Mouse (Mus musculus) CH12.LX (cell line): ENCODE measurements around the gene Rsph6a. TPM values are rescaled to one million over a fixed set of nuclear protein-coding genes. Genes with fewer than 3 reads are reported as not detected.

Source experiments
- DNase-seq: peaks from one replicate; pipeline ENCODE4 v3.0.0-alpha.2; 2013; ENCODE audit errors: extremely low read depth
- H3K27ac ChIP-seq: 2 replicates; pipeline ENCODE4 v1.5.1; 2012; ENCODE audit warnings: low read depth, mild to moderate bottlenecking, control low read depth, moderate library complexity; ENCODE audit not compliant: insufficient read depth
- H3K27me3 ChIP-seq: replicated peaks from 2 replicates; pipeline ENCODE3; 2012; ENCODE audit warnings: inconsistent platforms
- H3K36me3 ChIP-seq, 2 experiments: replicated peaks in 1 of 2; 2 replicates each; pipeline versions ENCODE3 to v1.6.1; 2012; ENCODE audit warnings: inconsistent platforms in 1 of 2, low read length in 1 of 2, mild to moderate bottlenecking in 1 of 2, mixed read lengths in 1 of 2, moderate library complexity in 1 of 2; ENCODE audit not compliant: control insufficient read depth in 1 of 2, insufficient read depth in 1 of 2
- H3K4me1 ChIP-seq, 2 experiments: 2 replicates each; pipeline ENCODE4 v1.6.1; 2012; ENCODE audit warnings: inconsistent platforms in 1 of 2, moderate library complexity in 1 of 2; ENCODE audit not compliant: insufficient read depth in 2 of 2, control insufficient read depth in 1 of 2
- H3K4me2 ChIP-seq: 2 replicates; pipeline ENCODE4 v1.6.1; 2012; ENCODE audit warnings: low read depth, mild to moderate bottlenecking, control low read depth; ENCODE audit not compliant: poor library complexity, insufficient read depth, severe bottlenecking
- H3K4me3 ChIP-seq, 3 experiments: fragments of 150-350 bp in 1 of 3; sonication (generic) in 1 of 3; replicated peaks in 1 of 3; 2 replicates each; pipeline versions ENCODE3 to v1.5.1; 2011 to 2012; ENCODE audit warnings: low read depth in 2 of 3, low read length in 2 of 3, mild to moderate bottlenecking in 2 of 3, moderate library complexity in 2 of 3, control low read depth in 1 of 3, improper control_type of control experiment in 1 of 3, inconsistent platforms in 1 of 3, mixed read lengths in 1 of 3; ENCODE audit not compliant: poor library complexity in 1 of 3
- H3K79me2 ChIP-seq: replicated peaks from 2 replicates; pipeline ENCODE4 v1.6.1; 2012; ENCODE audit warnings: mild to moderate bottlenecking, moderate library complexity; ENCODE audit not compliant: control insufficient read depth, poor library complexity, insufficient read depth, severe bottlenecking; ENCODE audit errors: extremely low read depth
- H3K9ac ChIP-seq: 2 replicates; pipeline ENCODE4 v1.6.1; 2012; ENCODE audit warnings: low read depth, mild to moderate bottlenecking, control low read depth, moderate library complexity; ENCODE audit not compliant: insufficient read depth
- H3K9me3 ChIP-seq: replicated peaks from 2 replicates; pipeline ENCODE3; 2012; ENCODE audit warnings: low read length, inconsistent platforms, mixed read lengths
- CHD1 ChIP-seq: IDR thresholded peaks from 2 replicates; pipeline ENCODE4 v1.6.1; 2012; ENCODE audit warnings: low read depth, low read length, improper control_type of control experiment, inconsistent platforms
- CHD2 ChIP-seq: IDR thresholded peaks from 2 replicates; pipeline ENCODE4 v1.6.1; 2011; ENCODE audit warnings: low read length, improper control_type of control experiment
- EP300 ChIP-seq: IDR thresholded peaks from 2 replicates; pipeline ENCODE4 v1.6.1; 2011; ENCODE audit warnings: low read length, improper control_type of control experiment
- GABPA ChIP-seq: IDR thresholded peaks from 2 replicates; pipeline ENCODE4 v1.6.1; 2012; ENCODE audit warnings: low read depth, low read length, improper control_type of control experiment, inconsistent platforms; ENCODE audit not compliant: insufficient replicate concordance
- HCFC1 ChIP-seq: IDR thresholded peaks from 2 replicates; pipeline ENCODE4 v1.6.1; 2012; ENCODE audit warnings: low read depth, mild to moderate bottlenecking, inconsistent platforms, low read length, improper control_type of control experiment
- KAT2A ChIP-seq: IDR thresholded peaks from 2 replicates; pipeline ENCODE4 v1.6.1; 2012; ENCODE audit warnings: low read length, improper control_type of control experiment, inconsistent platforms; ENCODE audit not compliant: insufficient replicate concordance
- MAX ChIP-seq: IDR thresholded peaks from 2 replicates; pipeline ENCODE4 v1.6.1; 2011; ENCODE audit warnings: low read length, improper control_type of control experiment
- MYC ChIP-seq: IDR thresholded peaks from 2 replicates; pipeline ENCODE4 v1.6.1; 2011; ENCODE audit warnings: low read depth, mild to moderate bottlenecking, improper control_type of control experiment, low read length
- TCF12 ChIP-seq: IDR thresholded peaks from 2 replicates; pipeline ENCODE4 v1.6.1; 2014; ENCODE audit warnings: low read depth, mild to moderate bottlenecking, inconsistent platforms, low read length, improper control_type of control experiment
- ZMIZ1 ChIP-seq: IDR thresholded peaks from 2 replicates; pipeline ENCODE4 v1.6.1; 2012; ENCODE audit warnings: low read depth, mild to moderate bottlenecking, inconsistent platforms, low read length, improper control_type of control experiment
- ZNF384 ChIP-seq: IDR thresholded peaks from 2 replicates; pipeline ENCODE4 v1.6.1; 2012; ENCODE audit warnings: low read depth, low read length, improper control_type of control experiment, inconsistent platforms
- dilution Hi-C: fragments of 300-500 bp; cut with MboI; formaldehyde crosslinking; loops from 2 replicates; pipeline ENCODE4 v1.14.3; 2020; ENCODE audit warnings: low sequenced_read_pairs; ENCODE audit not compliant: extremely low pct_unique_long_range_greater_than_20kb, extremely low pct_ligation_motif_present
- in situ Hi-C: fragments of 300-500 bp; cut with MboI; formaldehyde crosslinking; loops from 3 replicates; pipeline ENCODE4 v1.14.3; 2019; ENCODE audit warnings: low sequenced_read_pairs, low pct_ligation_motif_present, low pct_unique_long_range_greater_than_20kb, mixed read lengths
- polyA plus RNA-seq: library from polyadenylated mRNA; unstranded; fragments of >175 nt; gene quantifications from 2 replicates; pipeline ENCODE4 v1.2.1, GENCODE M21; 2012; ENCODE audit warnings: low read depth; ENCODE audit not compliant: insufficient read length
- total RNA-seq, 2 experiments: library from RNA; depleted of rRNA; stranded (reverse); fragments of 300-350 nt in 1 of 2; fragments of >200 nt in 1 of 2; gene quantifications; 2 replicates each; pipeline ENCODE4 v1.2.3; 2012 to 2014

The Rsph6a gene
- total and polyA plus RNA-seq, 3 experiments: 0.25 TPM; not detected in 2

DNA sequence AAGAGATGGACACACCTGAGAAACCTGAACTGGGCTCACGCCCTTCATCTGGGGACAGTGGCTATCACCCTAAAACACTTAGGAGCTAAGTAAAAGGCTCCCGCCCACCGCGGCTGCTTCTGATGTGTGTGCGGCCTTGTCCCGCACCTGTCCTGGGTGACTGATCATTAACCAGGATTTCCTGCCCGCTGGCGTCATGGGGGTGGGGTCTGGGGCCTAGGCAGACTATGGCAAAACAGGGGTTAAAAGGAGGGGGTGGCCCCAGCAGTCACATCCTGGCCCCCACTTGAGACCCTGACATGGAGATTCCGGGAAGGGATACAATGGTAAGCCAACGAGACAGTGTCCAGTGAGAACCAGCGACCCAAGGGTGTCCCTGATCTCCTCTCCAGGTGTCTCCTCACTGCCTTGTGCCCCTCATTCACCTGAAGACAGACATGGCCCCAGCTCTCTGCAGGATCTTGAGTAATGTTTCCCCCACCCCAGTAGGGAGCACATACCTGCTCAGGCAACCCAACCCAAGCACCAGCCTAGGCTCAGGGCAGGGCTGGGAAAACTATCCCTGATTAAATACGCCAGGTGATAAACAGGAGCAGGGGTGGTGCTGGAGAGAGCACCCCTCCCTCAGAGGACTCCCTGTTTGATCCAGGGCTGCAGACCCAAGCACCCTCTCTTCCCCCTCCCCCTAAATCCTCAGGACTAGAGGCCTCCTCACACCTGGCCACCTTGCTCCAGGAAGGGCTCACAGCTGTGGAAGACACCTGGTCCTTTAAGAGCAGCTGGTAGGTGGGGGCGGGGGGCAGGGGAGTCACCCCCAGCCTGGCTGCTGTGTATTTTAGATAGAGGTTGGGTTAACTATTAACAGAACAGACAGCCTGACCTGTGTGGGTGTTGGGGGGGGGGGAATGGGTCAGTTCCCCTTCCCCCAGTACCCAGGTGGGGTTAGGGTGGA is 47.2 kb upstream of the Rsph6a start:
- Histone ChIP-seq H3K4me3 (no peak overlapping the region), H3K9me3 (peaks cover 4% of the 10 kb centered on the region), H3K27ac (no peak overlapping the region), H3K36me3 (peaks cover 8 to 23% of the 10 kb centered on the region in 2 experiments), H3K79me2 (no peaks in the 10 kb centered on the region), H3K4me2 (no peak overlapping the region), H3K4me1 (peaks cover 5 to 33% of the 10 kb centered on the region in 2 experiments; a peak in 3 of 4 replicates), H3K9ac (no peak overlapping the region), H3K27me3 (peaks cover 16% of the 10 kb centered on the region)
- dilution Hi-C loops (no loop called here), in situ Hi-C loops (no loop called here)
- no peak for DNase-seq
- TF ChIP-seq KAT2A: no peak
- TF ChIP-seq TCF12: peak; percentile 43; the same call in 1 of the 2 replicates

GRCm38 (mm10) chr7:19010581-19010980 is 43.9 kb upstream of the Rsph6a start:
- no peak overlapping the region for H3K4me3 ChIP-seq
- H3K4me2 ChIP-seq: no peak overlapping the region
- no peak overlapping the region for H3K27ac ChIP-seq
- H3K27me3 ChIP-seq: peaks cover 42% of the 10 kb centered on the region
- H3K79me2 ChIP-seq: no peaks in the 10 kb centered on the region
- no peak for DNase-seq
- H3K9ac ChIP-seq: no peak overlapping the region
- H3K36me3 ChIP-seq: peaks cover 4 to 12% of the 10 kb centered on the region in 2 experiments
- H3K9me3 ChIP-seq: peaks cover under 1% of the 10 kb centered on the region
- no peak for TF ChIP-seq CHD2
- TF ChIP-seq EP300: no peak
- TF ChIP-seq KAT2A: no peak
- dilution Hi-C loops (no loop called here), in situ Hi-C loops (no loop called here)
- H3K4me1 ChIP-seq: peaks cover 0 to 27% of the 10 kb centered on the region in 2 experiments; a peak in 3 of 4 replicates

DNA sequence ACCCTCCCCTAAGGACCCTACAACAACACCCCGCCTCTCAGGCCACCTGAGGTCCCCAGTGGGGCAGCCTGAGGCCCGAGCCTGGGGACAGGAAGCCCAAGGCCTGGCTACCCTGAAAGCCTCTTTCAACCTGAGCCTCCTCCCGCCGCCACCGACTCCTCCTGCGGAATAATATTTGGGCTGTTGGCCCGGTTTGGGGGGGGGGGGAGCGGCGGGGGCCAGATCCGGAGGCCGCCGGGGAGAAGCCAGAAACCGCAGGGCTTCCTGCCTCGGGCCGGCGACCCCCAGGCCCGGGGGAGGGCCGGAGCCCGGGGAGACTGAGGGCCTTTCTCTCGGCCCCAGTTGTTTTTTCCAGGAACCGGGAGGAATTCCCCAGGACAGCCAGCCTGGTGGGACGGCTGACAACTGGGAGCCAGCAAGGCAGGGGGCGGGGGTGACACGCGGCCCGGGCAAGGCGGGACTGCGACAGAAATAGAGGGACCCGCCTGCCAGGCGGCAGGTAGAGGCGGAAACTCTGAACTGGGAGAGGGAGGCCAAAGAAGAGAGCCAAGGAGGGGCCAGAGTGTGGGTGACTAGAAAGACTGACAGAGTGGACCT is 42.4 kb upstream of the Rsph6a start:
- Histone ChIP-seq H3K27me3 (peaks cover 46% of the 10 kb centered on the region), H3K4me1 (peaks cover 0 to 15% of the 10 kb centered on the region in 2 experiments; a peak in 3 of 4 replicates), H3K9ac (peak overlapping the region; percentile 20; the same call in 1 of the 2 replicates), H3K9me3 (no peaks in the 10 kb centered on the region), H3K4me3 (no peak overlapping the region), H3K36me3 (peaks cover 0 to 1% of the 10 kb centered on the region in 2 experiments)
- dilution Hi-C loops: no loop called here
- in situ Hi-C loops: no loop called here
- DNase-seq: no peak
- TF ChIP-seq CHD1: no peak
- no peak for TF ChIP-seq ZMIZ1
- no peak for TF ChIP-seq MAX
- TF ChIP-seq MYC: no peak
- TF ChIP-seq GABPA: no peak
- TF ChIP-seq HCFC1: no peak
- no peak for TF ChIP-seq ZNF384
- TF ChIP-seq, all 38 proteins: peak for 0
- no peak overlapping the region for H3K27ac ChIP-seq
- no peak overlapping the region for H3K4me2 ChIP-seq
- H3K79me2 ChIP-seq: no peaks in the 10 kb centered on the region
